Mouse (Mus musculus) liver, embryonic 14.5 days (tissue): ENCODE results near the gene AC129217.1. TPM values are rescaled to one million over a fixed set of nuclear protein-coding genes. Genes with fewer than 3 reads are reported as not detected.

Source experiments
- ATAC-seq: fragments of 200-750 bp; cut with Nextera tagmentation; 2 replicates; pipeline ENCODE4 v1.8.0; 2017; ENCODE audit warnings: moderate number of reproducible peaks, mild to moderate bottlenecking, moderate library complexity; ENCODE audit not compliant: insufficient read depth
- DNase-seq, 3 experiments: peaks; one replicate each; pipeline ENCODE4 v3.0.0-alpha.2; 2012 to 2013; ENCODE audit warnings: low read depth in 3 of 3, low spot score in 3 of 3
- H3K27ac ChIP-seq: fragments of 300-500 bp; sonication (generic); 2 replicates; pipeline ENCODE4 v1.5.1; 2014; ENCODE audit warnings: moderate library complexity, mild to moderate bottlenecking, control low read depth, inconsistent platforms
- H3K27me3 ChIP-seq: fragments of 300-500 bp; sonication (generic); 2 replicates; pipeline ENCODE4 v1.6.1; 2014; ENCODE audit warnings: mild to moderate bottlenecking, low read length, moderate library complexity; ENCODE audit not compliant: control insufficient read depth, insufficient read depth
- H3K36me3 ChIP-seq: fragments of 300-500 bp; sonication (generic); replicated peaks from 2 replicates; pipeline ENCODE4 v1.6.1; 2014; ENCODE audit warnings: low read depth; ENCODE audit not compliant: control insufficient read depth, insufficient read depth
- H3K4me1 ChIP-seq, 2 experiments: fragments of 200-500 bp in 1 of 2; fragments of 300-500 bp in 1 of 2; sonication (generic) in 1 of 2; replicated peaks; 2 replicates each; pipeline ENCODE4 v1.6.1; 2012 to 2014; ENCODE audit warnings: antibody characterized with exemption in 1 of 2, inconsistent platforms in 1 of 2, low read length in 1 of 2; ENCODE audit not compliant: control insufficient read depth in 2 of 2, insufficient read depth in 2 of 2
- H3K4me2 ChIP-seq: fragments of 300-500 bp; sonication (generic); 2 replicates; pipeline ENCODE4 v1.6.1; 2014; ENCODE audit warnings: low read depth, mild to moderate bottlenecking, control low read depth, moderate library complexity
- H3K4me3 ChIP-seq, 2 experiments: fragments of 200-500 bp in 1 of 2; fragments of 300-500 bp in 1 of 2; sonication (generic) in 1 of 2; 2 replicates each; pipeline ENCODE4 v1.5.1; 2012 to 2014; ENCODE audit warnings: low read depth in 2 of 2, low read length in 2 of 2, mild to moderate bottlenecking in 2 of 2, control low read depth in 1 of 2, inconsistent platforms in 1 of 2, moderate library complexity in 1 of 2; ENCODE audit not compliant: insufficient read depth in 1 of 2
- H3K9ac ChIP-seq: fragments of 300-500 bp; sonication (generic); replicated peaks from 2 replicates; pipeline ENCODE4 v1.6.1; 2014; ENCODE audit warnings: mild to moderate bottlenecking, control low read depth, moderate library complexity
- H3K9me3 ChIP-seq: fragments of 300-500 bp; sonication (generic); 2 replicates; pipeline ENCODE4 v1.6.1; 2016; ENCODE audit warnings: low read length, mixed read lengths; ENCODE audit not compliant: control insufficient read depth
- CTCF ChIP-seq: IDR thresholded peaks from 2 replicates; pipeline ENCODE4 v1.5.1; 2016; ENCODE audit warnings: antibody characterized with exemption, low read depth, control low read depth
- EP300 ChIP-seq: IDR thresholded peaks from 2 replicates; pipeline ENCODE4 v1.6.1; 2016; ENCODE audit warnings: antibody characterized with exemption, low read depth
- whole genome bisulfite sequencing: fragments of 180-500 bp; shearing (Covaris S2); extraction: QIAGEN DNeasy Blood & Tissue Kit; methylation state at CpG from one replicate; pipeline ENCODE4 v1.1.7; 2014; ENCODE audit not compliant: insufficient replicate concordance; 5-methylcytosine and 5-hydroxymethylcytosine counted together
- microRNA-seq: library from miRNA; unstranded; fragments of <30 nt; microRNA quantifications from one replicate; pipeline ENCODE4, GENCODE M21; 2016
- polyA plus RNA-seq, 2 experiments: library from polyadenylated mRNA; depleted of rRNA in 1 of 2; stranded (reverse) in 1 of 2; unstranded in 1 of 2; fragments of >200 nt; fragmentation: Nextera tagmentation in 1 of 2; extraction: Ambion mirVana in 1 of 2; gene quantifications; 2 replicates each; pipeline versions ENCODE4 v1.2.1 to v1.2.3; 2012 to 2014

The AC129217.1 gene
- polyA plus RNA-seq, 2 experiments, result 1.3 TPM; not detected in 1

- Histone ChIP-seq H3K27me3 (no peaks in the 10 kb centered on the region), H3K9ac (peak overlapping the region; percentile 72), H3K36me3 (peaks cover 12% of the 10 kb centered on the region), H3K9me3 (no peaks in the 10 kb centered on the region), H3K27ac (peak overlapping the region; percentile 77), H3K4me1 (peaks cover 13 to 19% of the 10 kb centered on the region in 2 experiments), H3K4me3 (peak overlapping the region; percentile 75 to 97), H3K4me2 (peak overlapping the region; percentile 95)
- no peak; the same call in 1 of the 2 replicates for TF ChIP-seq EP300
- TF ChIP-seq CTCF, result no peak
- 8% methylated on average over 19 of the region's 19 CpGs for WGBS
- peak in 1 of 3 experiments; percentile 47 for DNase-seq
- ATAC-seq, result no peak
Observed at GRCm38 (mm10) chr19:8887585-8888463, 58.3 kb downstream of the AC129217.1 start.

DNA sequence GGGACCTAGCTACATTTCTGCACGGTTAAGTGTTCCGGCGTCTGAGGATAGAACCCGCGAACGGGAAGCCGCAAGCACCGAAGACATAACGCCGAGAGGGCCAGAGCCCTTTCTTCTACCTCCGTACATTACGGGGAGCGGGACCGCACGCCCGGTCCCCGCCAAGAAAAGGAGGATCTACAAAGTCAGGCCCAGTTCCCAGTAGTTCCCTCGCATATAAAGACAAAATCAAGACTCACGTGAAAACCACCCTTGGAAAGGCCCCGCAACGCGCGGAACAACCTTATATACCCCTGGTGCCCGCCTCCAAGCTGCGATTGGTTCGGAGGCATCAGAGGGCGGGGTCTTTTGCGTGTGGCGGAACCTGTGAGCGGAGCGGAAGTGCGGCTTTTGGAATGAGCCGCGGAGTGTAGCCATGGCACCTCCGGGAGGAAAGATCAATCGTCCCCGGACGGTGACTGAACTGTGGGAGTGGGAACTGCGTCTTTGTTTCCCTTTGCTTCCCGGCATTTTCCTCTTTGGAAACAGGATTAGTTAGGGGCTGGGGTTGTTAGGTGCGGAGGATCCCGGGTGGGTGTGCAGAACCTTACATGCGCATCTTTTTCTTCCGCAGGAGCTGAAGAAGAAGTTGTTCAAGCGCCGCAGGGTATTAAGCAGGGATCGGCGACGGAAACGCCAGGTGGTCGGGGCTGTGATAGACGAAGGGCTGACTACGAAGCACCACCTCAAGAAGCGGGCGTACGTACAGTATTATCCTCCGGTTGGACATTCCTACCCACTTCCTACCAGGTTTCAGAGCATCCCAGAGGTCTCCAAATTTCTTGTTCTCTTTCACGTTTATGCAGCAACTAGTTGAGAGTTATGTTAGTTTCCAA, 59.2 kb downstream of the AC129217.1 start, which contains the start of the genes 1810009A15Rik and Gm49416:
1810009A15Rik (plus strand) TSS at position 343 of the 875 bp plus-strand sequence.
Gm49416 (plus strand) TSS at position 416 of the 875 bp plus-strand sequence.
- Histone ChIP-seq H3K4me2 (peak within 1 kb of the TSS; percentile 95), H3K27ac (peak within 1 kb of the TSS; percentile 78), H3K4me1 (peaks cover 13 to 19% of the 10 kb centered on the region in 2 experiments), H3K9ac (peak within 1 kb of the TSS; percentile 72), H3K36me3 (peaks cover 12% of the 10 kb centered on the region), H3K4me3 (peak within 1 kb of the TSS; percentile 75 to 97), H3K27me3 (no peaks in the 10 kb centered on the region), H3K9me3 (no peaks in the 10 kb centered on the region)
- ATAC-seq (peak; percentile 89), DNase-seq (peak; percentile 94 to 95 (median 95))
- WGBS, result under 1% methylated on average over 58 of the region's 58 CpGs
- TF ChIP-seq EP300 (no peak), CTCF (no peak)

Small RNA genes within 50 kb of the gene (microRNA-seq; reads per million reads assigned to microRNA genes)
- not detected for gene Mir5136

Other genes starting within 250 kb of the AC129217.1 start
Only the 30 nearest of the 33 such genes appear.
- 78.4 and 82.2 TPM in 2 replicates for gene Slc3a2, start 106.4 kb upstream of the AC129217.1 start, polyA plus RNA-seq (2012; rRNA removed)
- gene Slc3a2, start 106.4 kb upstream of the AC129217.1 start, polyA plus RNA-seq (2014; fragmentation: Nextera tagmentation; extraction: Ambion mirVana), result 88.5 and 89.1 TPM in 2 replicates
- 27.7 and 34.1 TPM in 2 replicates for gene Wdr74, start 93.9 kb upstream of the AC129217.1 start, polyA plus RNA-seq (2012; rRNA removed)
- gene Wdr74, start 93.9 kb upstream of the AC129217.1 start, polyA plus RNA-seq (2014; fragmentation: Nextera tagmentation; extraction: Ambion mirVana), result 51.6 and 57.6 TPM in 2 replicates
- 0.65 and 0.78 TPM in 2 replicates for gene 1700092M07Rik, start 89.1 kb upstream of the AC129217.1 start, polyA plus RNA-seq (2012; rRNA removed)
- 0.34 and 0.63 TPM in 2 replicates for gene 1700092M07Rik, start 89.1 kb upstream of the AC129217.1 start, polyA plus RNA-seq (2014; fragmentation: Nextera tagmentation; extraction: Ambion mirVana)
- 29.9 and 32.0 TPM in 2 replicates for gene Stx5a, start 88.4 kb upstream of the AC129217.1 start, polyA plus RNA-seq (2012; rRNA removed)
- gene Stx5a, start 88.4 kb upstream of the AC129217.1 start, polyA plus RNA-seq (2014; fragmentation: Nextera tagmentation; extraction: Ambion mirVana), result 36.7 and 36.9 TPM in 2 replicates
- gene Nxf1, start 72.7 kb upstream of the AC129217.1 start, polyA plus RNA-seq (2012; rRNA removed), result 66.2 and 90.9 TPM in 2 replicates
- gene Nxf1, start 72.7 kb upstream of the AC129217.1 start, polyA plus RNA-seq (2014; fragmentation: Nextera tagmentation; extraction: Ambion mirVana), result 77.4 and 84.9 TPM in 2 replicates
- gene Tmem223, start 58.8 kb upstream of the AC129217.1 start, polyA plus RNA-seq (2012; rRNA removed), result 38.9 and 53.7 TPM in 2 replicates
- gene Tmem223, start 58.8 kb upstream of the AC129217.1 start, polyA plus RNA-seq (2014; fragmentation: Nextera tagmentation; extraction: Ambion mirVana), result 61.8 and 69.6 TPM in 2 replicates
- gene Tmem179b, start 55.3 kb upstream of the AC129217.1 start, polyA plus RNA-seq (2012; rRNA removed), result 63.0 and 70.8 TPM in 2 replicates
- gene Tmem179b, start 55.3 kb upstream of the AC129217.1 start, polyA plus RNA-seq (2014; fragmentation: Nextera tagmentation; extraction: Ambion mirVana), result 108 and 117 TPM in 2 replicates
- 8.3 and 10.0 TPM in 2 replicates for gene Taf6l, start 43.4 kb upstream of the AC129217.1 start, polyA plus RNA-seq (2012; rRNA removed)
- 7.9 and 8.1 TPM in 2 replicates for gene Taf6l, start 43.4 kb upstream of the AC129217.1 start, polyA plus RNA-seq (2014; fragmentation: Nextera tagmentation; extraction: Ambion mirVana)
- 46.6 and 55.1 TPM in 2 replicates for gene Polr2g, start 31.2 kb upstream of the AC129217.1 start, polyA plus RNA-seq (2012; rRNA removed)
- gene Polr2g, start 31.2 kb upstream of the AC129217.1 start, polyA plus RNA-seq (2014; fragmentation: Nextera tagmentation; extraction: Ambion mirVana), result 72.8 and 79.7 TPM in 2 replicates
- gene Zbtb3, start 27.2 kb upstream of the AC129217.1 start, polyA plus RNA-seq (2012; rRNA removed), result 0.90 and 0.98 TPM in 2 replicates
- gene Zbtb3, start 27.2 kb upstream of the AC129217.1 start, polyA plus RNA-seq (2014; fragmentation: Nextera tagmentation; extraction: Ambion mirVana), result 1.2 and 1.5 TPM in 2 replicates
- 11.4 and 16.9 TPM in 2 replicates for gene Ttc9c, start 10.4 kb upstream of the AC129217.1 start, polyA plus RNA-seq (2012; rRNA removed)
- gene Ttc9c, start 10.4 kb upstream of the AC129217.1 start, polyA plus RNA-seq (2014; fragmentation: Nextera tagmentation; extraction: Ambion mirVana), result 17.1 and 18.0 TPM in 2 replicates
- 20.5 and 39.5 TPM in 2 replicates for gene Hnrnpul2, start 9.8 kb upstream of the AC129217.1 start, polyA plus RNA-seq (2012; rRNA removed)
- 2.8 TPM in 2 replicates for gene Hnrnpul2, start 9.8 kb upstream of the AC129217.1 start, polyA plus RNA-seq (2014; fragmentation: Nextera tagmentation; extraction: Ambion mirVana)
- gene Bscl2, start 7.7 kb downstream of the AC129217.1 start, polyA plus RNA-seq (2012; rRNA removed), result 19.7 and 26.5 TPM in 2 replicates
- gene Bscl2, start 7.7 kb downstream of the AC129217.1 start, polyA plus RNA-seq (2014; fragmentation: Nextera tagmentation; extraction: Ambion mirVana), result 23.6 and 25.2 TPM in 2 replicates
- 0.04 and 0.22 TPM in 2 replicates for gene Gng3, start 9.4 kb downstream of the AC129217.1 start, polyA plus RNA-seq (2012; rRNA removed)
- gene Gng3, start 9.4 kb downstream of the AC129217.1 start, polyA plus RNA-seq (2014; fragmentation: Nextera tagmentation; extraction: Ambion mirVana), result 0.14 TPM in 2 replicates
- gene Lrrn4cl, start 21.0 kb downstream of the AC129217.1 start, polyA plus RNA-seq (2012; rRNA removed), result 0.10 and 0.12 TPM in 2 replicates
- not detected in 2 replicates for gene Lrrn4cl, start 21.0 kb downstream of the AC129217.1 start, polyA plus RNA-seq (2014; fragmentation: Nextera tagmentation; extraction: Ambion mirVana)
- 32.0 and 61.2 TPM in 2 replicates for gene Ubxn1, start 41.7 kb downstream of the AC129217.1 start, polyA plus RNA-seq (2012; rRNA removed)
- gene Ubxn1, start 41.7 kb downstream of the AC129217.1 start, polyA plus RNA-seq (2014; fragmentation: Nextera tagmentation; extraction: Ambion mirVana), result 87.3 and 92.4 TPM in 2 replicates
- gene Uqcc3, start 51.1 kb downstream of the AC129217.1 start, polyA plus RNA-seq (2012; rRNA removed), result 18.5 and 22.2 TPM in 2 replicates
- 28.3 and 35.3 TPM in 2 replicates for gene Uqcc3, start 51.1 kb downstream of the AC129217.1 start, polyA plus RNA-seq (2014; fragmentation: Nextera tagmentation; extraction: Ambion mirVana)
- gene Lbhd1, start 54.0 kb downstream of the AC129217.1 start, polyA plus RNA-seq (2012; rRNA removed), result 3.1 and 3.7 TPM in 2 replicates
- gene Lbhd1, start 54.0 kb downstream of the AC129217.1 start, polyA plus RNA-seq (2014; fragmentation: Nextera tagmentation; extraction: Ambion mirVana), result 43.7 and 47.7 TPM in 2 replicates
- gene Gm49403, start 54.2 kb downstream of the AC129217.1 start, polyA plus RNA-seq (2012; rRNA removed), result not detected in 2 replicates
- not detected in 2 replicates for gene Gm49403, start 54.2 kb downstream of the AC129217.1 start, polyA plus RNA-seq (2014; fragmentation: Nextera tagmentation; extraction: Ambion mirVana)
- 36.7 and 52.7 TPM in 2 replicates for gene 1810009A15Rik, start 59.1 kb downstream of the AC129217.1 start, polyA plus RNA-seq (2012; rRNA removed)
- 65.0 and 70.8 TPM in 2 replicates for gene 1810009A15Rik, start 59.1 kb downstream of the AC129217.1 start, polyA plus RNA-seq (2014; fragmentation: Nextera tagmentation; extraction: Ambion mirVana)
- 0.13 TPM in 1 of 2 replicates, not detected in the other for gene Gm49416, start 59.2 kb downstream of the AC129217.1 start, polyA plus RNA-seq (2012; rRNA removed)
- gene Gm49416, start 59.2 kb downstream of the AC129217.1 start, polyA plus RNA-seq (2014; fragmentation: Nextera tagmentation; extraction: Ambion mirVana), result not detected in 2 replicates
- 12.2 and 14.4 TPM in 2 replicates for gene Ints5, start 63.2 kb downstream of the AC129217.1 start, polyA plus RNA-seq (2012; rRNA removed)
- 14.7 and 16.3 TPM in 2 replicates for gene Ints5, start 63.2 kb downstream of the AC129217.1 start, polyA plus RNA-seq (2014; fragmentation: Nextera tagmentation; extraction: Ambion mirVana)
- 48.7 and 52.2 TPM in 2 replicates for gene Ganab, start 68.3 kb downstream of the AC129217.1 start, polyA plus RNA-seq (2012; rRNA removed)
- gene Ganab, start 68.3 kb downstream of the AC129217.1 start, polyA plus RNA-seq (2014; fragmentation: Nextera tagmentation; extraction: Ambion mirVana), result 33.7 and 37.0 TPM in 2 replicates
- gene B3gat3, start 90.6 kb downstream of the AC129217.1 start, polyA plus RNA-seq (2012; rRNA removed), result 23.1 and 26.6 TPM in 2 replicates
- 15.4 and 15.8 TPM in 2 replicates for gene B3gat3, start 90.6 kb downstream of the AC129217.1 start, polyA plus RNA-seq (2014; fragmentation: Nextera tagmentation; extraction: Ambion mirVana)
- 2.6 and 2.8 TPM in 2 replicates for gene Rom1, start 99.6 kb downstream of the AC129217.1 start, polyA plus RNA-seq (2012; rRNA removed)
- 1.4 and 1.8 TPM in 2 replicates for gene Rom1, start 99.6 kb downstream of the AC129217.1 start, polyA plus RNA-seq (2014; fragmentation: Nextera tagmentation; extraction: Ambion mirVana)
- 10.9 and 11.0 TPM in 2 replicates for gene Eml3, start 99.8 kb downstream of the AC129217.1 start, polyA plus RNA-seq (2012; rRNA removed)
- gene Eml3, start 99.8 kb downstream of the AC129217.1 start, polyA plus RNA-seq (2014; fragmentation: Nextera tagmentation; extraction: Ambion mirVana), result 5.6 and 7.8 TPM in 2 replicates
- 18.9 and 23.0 TPM in 2 replicates for gene Mta2, start 112.1 kb downstream of the AC129217.1 start, polyA plus RNA-seq (2012; rRNA removed)
- gene Mta2, start 112.1 kb downstream of the AC129217.1 start, polyA plus RNA-seq (2014; fragmentation: Nextera tagmentation; extraction: Ambion mirVana), result 18.5 and 22.8 TPM in 2 replicates
- 9.3 and 9.5 TPM in 2 replicates for gene Tut1, start 124.1 kb downstream of the AC129217.1 start, polyA plus RNA-seq (2012; rRNA removed)
- gene Tut1, start 124.1 kb downstream of the AC129217.1 start, polyA plus RNA-seq (2014; fragmentation: Nextera tagmentation; extraction: Ambion mirVana), result 10.0 and 11.5 TPM in 2 replicates
- 120 and 178 TPM in 2 replicates for gene Eef1g, start 137.3 kb downstream of the AC129217.1 start, polyA plus RNA-seq (2012; rRNA removed)
- gene Eef1g, start 137.3 kb downstream of the AC129217.1 start, polyA plus RNA-seq (2014; fragmentation: Nextera tagmentation; extraction: Ambion mirVana), result 183 and 201 TPM in 2 replicates
- gene Ahnak, start 159.5 kb downstream of the AC129217.1 start, polyA plus RNA-seq (2012; rRNA removed), result 0.35 and 0.83 TPM in 2 replicates
- gene Ahnak, start 159.5 kb downstream of the AC129217.1 start, polyA plus RNA-seq (2014; fragmentation: Nextera tagmentation; extraction: Ambion mirVana), result 1.5 and 1.7 TPM in 2 replicates